Mouse (Mus musculus): ENCODE data around the gene Ppp1r9a.
A peak's percentile ranks its signal among the peaks of the same experiment; 100 is the strongest.

The Ppp1r9a gene

DNA sequence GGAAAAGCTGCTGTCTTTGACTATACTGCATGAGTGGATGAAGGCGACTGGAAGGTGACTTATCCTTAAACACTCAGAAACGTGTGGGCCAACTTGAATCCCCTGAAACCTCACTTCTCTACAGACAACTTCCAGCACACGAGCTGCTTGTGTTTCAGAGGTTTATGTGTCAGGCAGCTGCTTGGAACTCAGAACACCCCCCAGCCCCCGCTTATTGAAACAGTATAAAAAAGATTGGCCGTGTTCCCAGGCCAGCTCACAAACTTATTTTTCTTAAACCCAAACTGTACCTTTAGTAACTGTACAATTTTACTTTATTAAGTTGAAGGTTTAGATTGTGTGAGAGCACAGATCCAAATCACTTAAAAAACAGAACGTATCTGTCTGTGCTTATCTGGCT is 53.9 kb downstream of the Ppp1r9a start:
- no peak for DNase-seq (ENCODE audit: low spot score in 2 of 2)

DNA sequence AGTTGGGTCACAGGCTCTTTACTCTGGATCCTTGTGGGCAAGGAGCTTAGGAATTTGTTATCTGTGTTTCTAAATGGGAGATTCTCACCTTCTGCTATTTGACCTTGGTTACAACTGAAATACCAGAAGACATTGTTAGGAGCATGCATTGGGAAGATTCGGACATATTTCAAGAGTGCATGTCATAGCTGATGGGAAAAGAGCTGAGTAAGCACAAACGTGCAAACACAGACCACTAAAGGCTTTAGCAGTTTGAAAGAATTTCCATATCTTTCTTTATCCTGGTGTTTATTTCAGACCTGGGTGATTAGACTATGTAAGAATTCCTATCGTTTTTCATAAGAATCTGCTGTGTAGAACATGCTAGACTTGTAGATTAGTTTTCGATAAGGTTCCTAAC is 59.5 kb downstream of the Ppp1r9a start:
- DNase-seq (ENCODE audit: low spot score in 2 of 2): no peak

DNA sequence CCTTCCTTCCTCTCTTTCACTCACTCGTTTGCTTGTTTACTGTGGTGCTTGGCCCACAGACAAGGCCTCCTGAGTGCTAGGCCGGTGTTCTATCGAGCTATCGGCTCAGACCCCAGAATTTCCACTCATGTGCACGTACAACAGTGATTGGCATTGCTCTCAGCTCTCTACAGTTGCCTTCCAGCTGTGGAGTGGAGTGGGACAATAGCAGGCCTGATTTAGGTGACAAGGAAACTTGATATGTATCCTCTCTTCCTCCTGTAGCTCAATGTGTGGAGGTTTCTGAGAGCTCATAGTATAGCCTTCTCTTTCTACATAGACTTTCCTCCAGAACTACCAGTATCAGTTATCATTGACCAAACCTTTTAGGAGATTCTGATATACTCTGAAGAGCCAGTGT is 60.3 kb downstream of the Ppp1r9a start:
- no peak for DNase-seq (ENCODE audit: low spot score in 2 of 2)

DNA sequence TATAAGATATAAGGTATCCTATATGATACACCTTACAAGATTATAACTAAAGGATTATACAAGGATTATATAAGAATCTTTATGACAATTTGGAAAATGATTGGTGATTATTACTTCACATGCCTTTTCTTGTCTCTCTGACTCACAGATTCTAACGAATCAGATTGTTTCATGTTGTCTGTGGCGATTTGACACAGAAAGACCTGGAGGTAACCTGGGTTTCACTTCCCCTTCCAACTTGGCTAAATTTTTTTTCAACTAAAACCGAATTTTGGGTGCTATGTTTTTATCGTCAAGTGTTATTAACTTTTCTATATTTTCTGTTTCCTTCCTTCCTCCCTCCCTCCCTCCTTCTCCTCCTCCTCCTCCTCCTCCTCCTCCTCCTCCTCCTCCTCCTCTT is 64.5 kb downstream of the Ppp1r9a start:
- no peak for DNase-seq (ENCODE audit: low spot score in 2 of 2)

DNA sequence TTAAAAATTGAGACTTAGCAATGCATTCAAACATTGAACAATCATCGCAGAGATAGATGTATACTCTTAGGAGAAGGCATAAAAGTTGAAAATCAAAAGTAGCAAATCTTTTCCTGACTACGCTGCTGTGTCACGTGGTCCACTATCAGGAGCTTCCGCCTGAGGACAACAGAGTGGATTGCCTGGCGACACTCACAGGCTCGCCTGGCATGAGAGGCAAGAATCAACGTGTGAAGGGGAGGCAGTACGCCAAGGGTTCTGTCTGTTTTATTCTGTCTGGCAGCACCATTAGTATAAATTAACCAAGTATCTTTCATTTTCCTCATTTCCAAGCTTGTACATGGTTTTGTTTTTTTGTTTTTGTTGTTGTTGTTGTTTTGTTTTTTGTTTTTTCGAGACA is 68.5 kb downstream of the Ppp1r9a start:
- no peak for DNase-seq (ENCODE audit: low spot score in 2 of 2)

DNA sequence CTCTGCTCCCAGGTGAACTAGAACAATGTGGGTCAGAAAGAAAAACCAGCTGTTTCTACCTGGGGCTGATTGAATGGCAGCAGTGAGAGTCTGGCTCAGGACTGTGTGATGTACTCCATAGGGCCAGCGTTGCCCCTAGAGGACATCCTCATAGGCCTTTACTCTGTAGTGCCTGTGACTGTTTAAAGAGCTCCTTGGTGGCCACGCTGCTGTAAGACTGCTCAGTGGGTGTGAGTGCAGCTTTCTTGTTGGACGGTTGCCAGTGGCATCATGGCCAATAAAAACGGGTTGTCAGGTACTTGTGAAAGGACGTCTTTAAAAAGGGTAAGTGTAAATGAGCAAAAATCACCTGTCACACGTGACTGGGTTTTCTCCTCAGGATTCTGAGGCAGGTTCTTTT is 70.1 kb downstream of the Ppp1r9a start:
- DNase-seq (ENCODE audit: low spot score in 2 of 2): peak in 1 of 2 experiments; percentile 44

DNA sequence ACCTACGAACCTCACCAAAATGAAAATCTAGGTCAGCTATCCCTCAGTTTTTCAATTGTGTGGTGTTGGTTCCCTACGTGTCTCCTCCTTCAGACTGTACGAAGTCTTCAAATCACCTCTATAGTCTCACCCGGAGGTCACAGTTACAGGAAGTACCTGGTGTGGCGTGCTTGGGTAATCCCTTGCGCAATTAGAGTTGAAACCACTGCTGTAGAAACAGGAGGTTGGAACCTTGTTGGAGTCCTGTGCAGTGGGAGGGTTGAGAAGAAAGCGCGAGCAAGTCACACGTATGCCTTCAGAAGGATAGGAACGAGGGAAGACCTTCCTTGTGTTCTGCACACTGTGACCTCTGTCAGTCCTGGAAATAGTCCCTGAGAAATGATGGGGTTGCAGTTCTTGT is 70.6 kb downstream of the Ppp1r9a start:
- DNase-seq (ENCODE audit: low spot score in 2 of 2): no peak

DNA sequence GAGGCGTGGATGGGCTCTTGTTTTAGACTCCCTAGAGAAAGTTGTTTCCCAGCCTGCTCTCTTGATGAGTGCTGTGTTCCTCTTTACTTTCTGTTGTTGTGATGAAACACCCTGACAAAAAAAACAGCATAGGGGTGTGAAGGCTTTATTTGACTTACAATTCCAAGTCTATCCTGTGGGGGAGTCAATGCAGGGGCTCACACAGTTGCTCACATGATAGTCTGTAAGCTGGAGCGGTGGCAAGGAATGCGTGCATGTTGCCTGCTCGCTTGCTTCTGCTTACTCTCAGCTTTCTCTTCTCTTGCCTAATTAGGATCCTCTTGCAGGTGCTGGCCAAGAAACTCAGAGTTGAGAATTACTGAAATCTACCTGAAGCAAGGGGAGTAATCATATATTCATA is 74.8 kb downstream of the Ppp1r9a start:
- DNase-seq (ENCODE audit: low spot score in 2 of 2): no peak

DNA sequence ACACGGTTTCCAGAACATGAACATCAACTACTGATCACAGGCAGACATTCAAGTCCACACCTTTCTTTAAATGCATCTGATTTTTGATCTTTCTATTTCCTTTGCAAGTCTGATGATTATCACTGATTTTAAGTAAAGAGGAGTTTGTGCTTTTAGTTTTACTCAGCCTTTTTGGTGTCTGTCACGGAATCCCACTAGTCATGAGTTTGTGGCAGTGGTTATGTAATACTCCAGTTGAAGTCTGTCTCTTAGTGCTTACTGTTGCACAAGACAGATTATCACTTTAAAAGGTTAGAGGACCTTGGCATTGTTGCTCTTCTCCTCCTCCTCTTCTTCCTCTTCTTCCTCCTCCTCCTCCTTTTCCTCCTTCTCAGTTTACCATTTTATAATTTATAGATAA is 75.5 kb downstream of the Ppp1r9a start:
- DNase-seq (ENCODE audit: low spot score in 2 of 2): no peak

DNA sequence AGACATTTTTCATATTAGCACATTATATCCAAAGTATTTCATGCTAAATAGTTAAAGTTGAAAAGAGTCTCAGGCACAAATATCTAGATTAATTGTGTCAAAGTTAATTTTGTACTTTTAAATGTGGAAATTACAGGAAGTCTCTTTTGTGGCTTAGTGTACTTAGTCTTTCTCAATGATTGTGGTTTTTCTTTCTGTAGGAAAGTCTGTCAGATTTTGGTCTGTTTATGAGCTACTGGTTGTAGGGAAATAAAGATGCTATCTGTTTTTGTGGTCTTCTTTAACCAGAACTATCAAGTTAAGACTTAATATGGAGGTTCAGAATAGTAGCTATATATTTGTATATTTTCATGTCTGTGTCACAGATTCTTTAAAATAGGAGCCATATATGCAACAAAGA is 76.2 kb downstream of the Ppp1r9a start:
- DNase-seq (ENCODE audit: low spot score in 2 of 2): no peak

DNA sequence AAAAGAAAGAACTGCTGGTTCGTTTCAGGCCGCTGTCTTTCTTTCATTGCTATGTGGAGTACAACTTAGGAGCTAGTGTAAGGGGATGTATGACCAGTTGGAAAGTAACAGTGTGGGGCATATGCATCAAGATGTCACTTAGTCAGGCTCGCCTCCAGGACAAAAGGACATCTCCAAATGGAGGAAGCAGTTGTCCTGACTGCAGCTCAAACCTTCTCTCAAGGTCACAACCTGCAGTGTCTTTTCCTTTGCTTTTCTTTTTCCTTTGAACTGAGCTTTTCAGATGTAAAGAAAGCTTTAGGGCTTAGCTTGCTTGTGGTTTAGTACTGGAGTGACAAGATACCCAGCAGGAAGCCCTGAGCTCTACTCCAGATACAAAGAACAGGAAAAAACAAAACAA is 77.4 kb downstream of the Ppp1r9a start:
- DNase-seq (ENCODE audit: low spot score in 2 of 2): no peak

DNA sequence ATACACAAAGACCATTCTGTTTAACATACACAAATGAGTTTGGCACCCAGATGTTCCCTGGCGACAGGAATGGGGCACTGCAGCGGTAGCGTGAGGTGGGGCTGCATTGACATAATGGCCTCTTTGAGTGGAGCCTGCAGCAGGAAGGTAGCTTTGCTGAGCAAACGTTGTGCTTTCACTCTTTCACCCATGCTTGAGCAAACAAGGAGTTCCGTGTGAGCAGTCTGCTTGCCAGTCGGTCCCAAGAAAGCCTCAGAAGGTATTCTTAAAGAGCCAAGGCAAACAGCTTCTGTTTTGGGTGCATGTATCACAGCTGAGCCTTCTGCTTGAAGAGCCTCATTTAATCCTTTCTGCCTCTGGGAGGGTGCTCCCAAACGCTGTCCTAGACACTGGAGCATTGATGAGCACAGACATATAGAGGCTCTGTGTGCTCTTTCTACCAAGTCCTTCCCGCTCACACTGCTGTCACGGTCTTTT is 80.0 kb downstream of the Ppp1r9a start:
- no peak for DNase-seq (ENCODE audit: low spot score in 2 of 2)

DNA sequence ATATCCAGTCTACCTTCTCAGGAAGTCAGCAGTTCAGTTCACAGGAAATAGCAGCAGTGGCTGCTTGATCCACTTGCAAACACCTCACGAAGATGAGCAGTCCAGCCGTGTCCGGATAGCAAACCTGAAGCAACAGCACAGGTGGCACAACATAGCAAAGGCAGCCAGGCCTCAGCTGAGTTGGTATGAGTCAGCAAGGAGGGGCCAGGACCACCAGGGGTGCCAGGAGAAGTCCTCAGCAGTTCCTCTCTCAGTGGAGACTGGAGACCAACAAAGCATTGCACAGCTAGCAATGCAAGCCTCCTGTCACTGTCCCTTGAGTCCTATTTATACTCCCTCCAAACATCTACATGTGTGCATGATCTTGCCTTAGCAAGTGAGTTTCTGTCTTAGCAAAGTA is 83.0 kb downstream of the Ppp1r9a start:
- no peak for DNase-seq (ENCODE audit: low spot score in 2 of 2)

DNA sequence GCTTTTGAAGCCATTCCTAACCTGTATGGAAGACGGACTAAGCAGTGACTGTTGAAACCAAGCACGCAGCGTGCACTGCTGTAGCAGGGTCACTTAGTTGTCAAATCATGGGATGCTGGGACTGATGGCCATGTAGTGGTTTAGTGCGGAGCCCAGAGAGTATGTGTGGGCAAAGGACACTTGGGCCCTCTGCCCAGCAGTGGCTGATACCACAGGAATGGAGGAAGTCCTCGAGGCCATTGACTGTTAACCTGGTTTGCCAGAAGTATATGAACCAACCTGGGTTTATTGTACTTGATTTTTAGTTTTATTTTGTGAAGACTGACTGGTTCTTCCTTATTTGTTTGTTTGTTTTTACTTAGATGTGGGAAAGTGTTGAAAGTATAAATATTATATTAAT is 84.4 kb downstream of the Ppp1r9a start:
- no peak for DNase-seq (ENCODE audit: low spot score in 2 of 2)

DNA sequence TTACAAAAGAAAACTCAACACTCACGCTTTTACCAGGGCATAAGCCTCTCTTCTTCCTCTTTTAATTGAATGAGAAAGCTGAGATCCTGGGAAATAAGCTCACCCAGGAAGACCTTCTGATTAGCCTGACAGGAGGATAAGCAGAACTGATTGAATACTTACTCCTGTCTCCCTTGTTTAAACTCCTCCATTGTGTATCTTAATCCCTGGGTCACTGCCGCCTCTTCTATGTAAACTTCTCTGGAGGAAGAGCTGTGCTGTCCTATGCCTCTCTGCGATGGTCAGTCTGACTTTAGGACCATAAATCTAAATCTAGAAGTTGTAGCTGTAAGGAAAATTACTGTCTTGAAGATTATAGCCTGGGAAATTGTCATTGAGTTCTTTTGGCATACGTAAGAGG is 86.0 kb downstream of the Ppp1r9a start:
- no peak for DNase-seq (ENCODE audit: low spot score in 2 of 2)

DNA sequence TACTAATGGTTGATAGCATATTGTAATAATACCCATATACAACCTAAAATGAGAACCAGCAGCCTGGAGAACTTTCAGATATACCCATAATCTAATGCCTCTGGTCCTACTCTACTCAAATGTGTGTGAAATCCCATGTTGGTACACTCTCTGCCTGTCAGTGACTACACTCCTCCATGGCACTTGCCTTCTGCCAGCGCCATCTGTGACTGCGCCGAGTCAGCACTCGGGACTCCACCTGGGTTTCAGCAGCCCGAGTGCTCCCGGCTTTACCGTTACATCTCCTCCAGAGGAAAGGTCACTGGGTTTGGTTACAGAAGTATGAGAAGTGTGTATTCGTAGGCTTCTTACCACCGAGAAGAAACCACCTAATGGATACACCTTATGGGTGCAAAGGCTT is 89.6 kb downstream of the Ppp1r9a start:
- no peak for DNase-seq (ENCODE audit: low spot score in 2 of 2)

DNA sequence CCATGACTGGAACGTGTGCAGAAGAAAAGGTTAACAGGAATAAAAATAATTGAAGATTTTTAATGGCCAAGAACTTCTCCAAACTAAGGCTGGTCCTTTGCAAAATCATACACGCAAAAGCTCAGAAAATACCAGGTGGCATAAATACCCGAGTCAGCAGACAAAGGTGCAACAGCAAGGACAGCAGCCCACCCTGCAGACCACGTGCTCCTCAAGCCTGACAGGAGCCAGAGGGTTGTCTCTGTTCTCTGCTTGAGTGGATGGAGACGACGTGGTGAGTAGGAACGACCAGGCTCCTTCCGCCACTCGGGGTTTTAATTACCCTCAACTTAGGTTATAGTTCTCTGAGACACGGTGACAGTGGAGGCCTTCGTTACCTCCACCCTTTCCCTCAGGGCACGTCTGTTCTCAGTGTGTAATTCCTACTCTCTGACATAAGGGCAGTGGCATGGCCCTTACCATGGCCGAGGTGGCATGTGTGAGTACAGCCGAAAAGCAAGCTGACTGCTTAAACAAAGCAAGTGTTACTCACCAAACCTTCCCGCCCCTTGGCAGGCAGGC is 91.0 kb downstream of the Ppp1r9a start:
- DNase-seq (ENCODE audit: low spot score in 2 of 2): no peak

DNA sequence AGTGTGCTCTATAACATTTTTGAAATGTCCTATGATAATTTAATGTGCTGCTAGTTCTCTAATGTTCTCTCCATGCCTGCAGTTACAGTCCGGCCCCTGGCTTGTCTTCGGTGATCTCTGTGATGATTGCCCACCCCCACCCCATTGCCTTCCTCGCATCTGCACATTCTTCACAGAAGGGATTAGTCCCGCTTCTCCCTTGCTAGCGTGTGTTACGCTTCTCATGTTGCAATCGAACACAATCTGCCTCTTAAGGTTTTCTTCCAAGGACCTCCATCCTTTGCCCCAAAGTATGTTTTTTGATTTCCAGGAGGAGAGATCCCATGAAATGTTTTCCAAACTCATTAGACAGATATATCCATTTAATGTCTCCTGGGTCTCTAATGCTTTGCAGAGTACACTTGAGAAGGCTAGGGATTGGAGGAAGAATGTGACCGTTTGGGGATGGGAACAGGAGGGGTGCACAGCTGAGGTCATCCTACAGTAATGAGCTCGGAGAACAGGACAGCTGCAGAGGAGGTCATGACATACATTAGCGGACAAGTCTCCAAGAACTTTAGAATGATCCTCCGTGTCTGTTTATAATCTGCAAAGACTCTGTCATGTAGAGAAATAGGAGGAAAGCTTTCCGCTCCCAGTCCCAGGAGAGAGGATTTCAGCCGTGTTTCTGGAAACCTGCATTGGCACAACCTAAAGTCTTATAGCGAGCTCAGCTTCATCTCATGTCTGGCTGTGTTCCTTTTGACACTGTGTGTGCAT is 91.6 kb downstream of the Ppp1r9a start:
- no peak for DNase-seq (ENCODE audit: low spot score in 2 of 2)

DNA sequence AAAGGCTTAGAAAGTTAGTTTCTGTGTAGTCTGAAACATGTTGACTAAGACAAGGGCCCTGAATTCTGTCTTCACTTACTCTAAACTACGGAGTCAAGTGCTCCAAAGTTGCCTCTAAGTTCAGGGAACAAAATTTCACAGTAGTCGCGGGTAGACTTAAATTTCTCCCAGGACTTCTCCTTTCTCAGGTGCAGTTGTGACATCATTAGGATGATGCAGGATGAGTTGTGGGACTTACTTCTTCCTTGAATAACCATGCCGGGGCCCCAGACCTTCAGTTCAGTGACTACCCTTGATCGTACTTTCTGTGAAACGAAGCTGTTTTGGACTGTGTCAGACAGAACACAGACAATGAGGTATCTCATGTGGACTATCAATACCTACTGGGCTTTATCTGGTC is 94.9 kb downstream of the Ppp1r9a start:
- DNase-seq (ENCODE audit: low spot score in 2 of 2): no peak

DNA sequence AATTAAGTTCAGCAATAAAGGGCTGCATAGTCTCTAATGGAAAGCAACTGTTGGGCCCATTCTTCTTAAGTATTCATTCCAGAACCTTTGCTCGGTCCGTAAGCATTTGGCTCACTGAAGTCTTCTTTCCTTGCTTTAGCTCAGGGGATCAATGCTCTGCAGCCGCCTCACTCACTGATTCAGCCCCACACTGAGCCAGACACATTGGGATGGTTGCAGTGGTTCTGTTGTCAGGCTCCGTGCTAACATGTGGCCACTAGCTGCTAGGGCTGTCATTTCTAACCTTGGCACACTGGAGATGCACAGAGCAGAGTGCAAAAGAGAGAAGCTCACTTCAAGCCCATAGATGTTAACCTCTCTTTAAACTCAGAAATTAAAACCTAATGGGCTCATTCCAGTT is 96.2 kb downstream of the Ppp1r9a start:
- no peak for DNase-seq (ENCODE audit: low spot score in 2 of 2)

DNA sequence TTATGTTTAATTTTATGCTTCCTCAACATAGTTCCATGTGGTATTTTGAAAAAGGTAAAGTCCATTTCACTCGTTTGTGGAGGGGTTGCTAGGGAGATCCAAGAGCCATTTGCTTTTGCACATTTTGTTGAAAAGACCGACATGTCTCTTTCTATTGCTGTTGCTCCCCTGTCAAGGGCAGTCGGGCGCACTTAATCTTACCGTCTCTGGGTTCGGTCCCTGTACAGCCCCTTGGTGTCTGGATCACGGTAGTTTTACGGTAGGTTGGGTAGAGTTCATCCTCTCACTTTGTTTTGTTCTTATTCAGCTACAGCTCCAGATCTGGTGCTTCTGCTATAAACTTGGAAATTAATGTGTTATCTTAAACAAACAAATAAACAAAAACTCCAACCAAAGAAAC is 98.1 kb downstream of the Ppp1r9a start:
- no peak for DNase-seq (ENCODE audit: low spot score in 2 of 2)

DNA sequence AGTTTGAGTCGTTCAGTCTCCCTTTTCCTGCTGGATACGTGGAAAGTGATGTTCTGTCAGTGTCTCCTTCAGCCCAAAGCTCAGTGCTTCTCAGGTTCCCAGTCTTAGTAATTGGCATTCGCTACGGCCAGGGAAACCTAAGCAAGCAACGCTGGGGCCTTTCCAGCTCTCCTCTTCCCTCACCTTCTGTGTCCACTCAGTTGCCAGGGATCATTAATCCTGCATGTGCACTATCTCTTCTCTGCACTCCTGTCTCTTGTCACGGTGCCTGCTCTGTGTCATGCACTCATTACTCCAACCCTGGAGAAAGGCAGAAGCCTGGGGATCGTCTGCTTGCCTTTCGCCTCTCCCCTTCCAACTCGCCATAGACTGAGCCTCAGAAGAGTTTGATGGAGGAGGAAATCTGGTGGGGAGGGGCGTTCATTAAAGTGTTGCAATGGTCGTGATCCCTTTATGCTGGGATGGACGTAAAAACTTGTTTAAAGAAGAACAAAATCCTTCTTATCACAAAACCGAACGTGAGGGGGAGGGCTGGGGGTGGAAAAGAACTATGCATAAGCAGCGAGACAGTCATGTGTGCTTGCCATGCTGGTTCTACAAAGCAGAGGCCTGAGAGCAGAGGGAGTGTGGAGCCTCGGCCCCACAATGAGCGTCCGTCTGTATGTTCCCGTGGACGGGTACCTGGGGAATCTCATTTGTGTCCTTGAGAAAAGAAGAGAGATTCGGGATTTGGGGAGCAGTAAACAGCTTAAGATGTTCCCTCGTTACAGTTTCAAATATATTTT is 103.0 kb downstream of the Ppp1r9a start:
- no peak for DNase-seq (ENCODE audit: low spot score in 2 of 2)
